Mouse (Mus musculus) kidney, postnatal 10 days (tissue): ENCODE results near the gene Rln1.
A peak's percentile ranks its signal among the peaks of the same experiment; 100 is the strongest.

ENCODE experiments used
- DNase-seq: peaks from one replicate; pipeline ENCODE4 v3.0.0; 2021; ENCODE audit warnings: mixed read lengths

Gene Rln1

DNA sequence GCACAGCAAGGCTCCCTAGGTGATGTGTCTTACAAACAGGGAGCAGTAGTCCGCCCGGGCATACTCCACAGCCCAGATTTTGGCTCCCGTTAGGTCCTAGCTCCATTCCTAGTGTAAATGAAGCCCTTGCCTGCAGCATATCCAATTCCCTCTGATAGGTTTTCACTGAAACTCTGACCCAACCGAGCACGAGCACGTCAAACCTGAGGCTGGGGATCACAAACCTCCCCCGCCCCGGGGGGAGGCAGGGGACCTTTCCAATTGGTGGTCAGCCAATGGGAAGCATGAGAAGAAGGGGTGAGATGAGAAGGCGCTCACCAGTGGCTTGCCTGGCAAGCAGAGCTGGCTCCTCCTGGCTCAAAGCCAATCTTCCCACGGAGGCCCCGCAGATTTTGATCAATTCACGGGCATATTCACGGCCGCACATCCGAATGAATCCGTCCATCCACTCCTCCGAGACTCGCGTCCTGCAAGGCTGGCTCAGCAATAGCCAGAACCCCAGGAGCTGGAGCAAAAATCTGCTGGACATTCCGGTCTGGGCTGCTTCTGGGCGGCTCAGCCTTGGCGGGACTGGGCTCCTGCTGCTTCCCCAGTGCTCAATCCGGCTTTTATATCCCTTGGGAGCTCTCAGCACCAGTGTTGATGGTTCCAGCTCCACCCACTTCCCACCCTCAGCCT lies at the start of gene Rln1:
Rln1 (minus strand) TSS at position 603 of the 678 bp plus-strand sequence.
- peak; percentile 62 for DNase-seq

DNA sequence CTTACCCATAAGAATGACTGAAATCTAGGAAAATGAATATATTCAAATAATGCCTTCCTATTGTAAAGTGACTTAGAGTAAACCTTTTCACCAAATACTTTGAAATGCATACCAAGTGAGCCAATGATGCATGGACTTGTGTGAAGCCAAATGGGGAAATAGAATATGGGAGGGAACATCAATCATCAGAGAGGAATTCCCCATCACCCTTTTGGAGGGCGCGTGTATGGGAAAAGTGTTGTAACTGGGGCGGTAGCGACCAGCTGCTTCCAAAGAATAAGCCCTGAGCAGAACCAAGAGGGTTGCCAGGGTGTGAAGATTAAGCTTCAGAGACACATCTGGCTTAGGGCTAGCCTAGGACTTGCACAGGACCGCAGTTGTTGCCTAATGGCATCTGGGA lies 48.9 kb upstream of the Rln1 start:
- no peak for DNase-seq

DNA sequence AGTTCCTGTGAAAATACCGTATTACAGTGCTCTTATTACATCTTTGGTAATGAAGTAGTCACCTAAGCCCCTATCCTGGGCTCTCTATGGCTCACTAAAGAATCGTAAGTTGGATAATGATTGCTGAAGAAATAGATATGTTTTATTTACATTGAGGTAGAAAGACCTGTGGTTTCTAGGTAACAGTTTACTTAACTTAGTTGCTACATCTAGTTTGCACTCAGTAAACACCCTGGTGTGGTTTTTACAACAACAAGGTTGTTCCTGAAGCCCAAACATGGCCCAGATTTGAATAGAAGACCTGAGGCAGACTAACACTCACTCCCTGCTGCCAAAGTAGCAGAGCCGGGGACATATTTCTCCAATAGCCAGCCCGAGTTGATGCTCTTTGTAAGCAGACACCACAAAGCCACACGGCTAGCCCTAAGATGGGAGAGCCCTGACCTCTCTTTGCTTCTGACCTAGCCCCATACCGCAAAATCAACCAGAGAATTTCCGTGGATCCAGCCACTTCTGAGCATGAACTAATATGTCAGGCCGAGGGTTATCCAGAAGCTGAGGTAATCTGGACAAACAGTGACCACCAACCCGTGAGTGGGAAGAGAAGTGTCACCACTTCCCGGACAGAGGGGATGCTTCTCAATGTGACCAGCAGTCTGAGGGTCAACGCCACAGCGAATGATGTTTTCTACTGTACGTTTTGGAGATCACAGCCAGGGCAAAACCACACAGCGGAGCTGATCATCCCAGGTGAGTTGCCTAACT lies 45.6 kb upstream of the Rln1 start:
- DNase-seq: no peak

DNA sequence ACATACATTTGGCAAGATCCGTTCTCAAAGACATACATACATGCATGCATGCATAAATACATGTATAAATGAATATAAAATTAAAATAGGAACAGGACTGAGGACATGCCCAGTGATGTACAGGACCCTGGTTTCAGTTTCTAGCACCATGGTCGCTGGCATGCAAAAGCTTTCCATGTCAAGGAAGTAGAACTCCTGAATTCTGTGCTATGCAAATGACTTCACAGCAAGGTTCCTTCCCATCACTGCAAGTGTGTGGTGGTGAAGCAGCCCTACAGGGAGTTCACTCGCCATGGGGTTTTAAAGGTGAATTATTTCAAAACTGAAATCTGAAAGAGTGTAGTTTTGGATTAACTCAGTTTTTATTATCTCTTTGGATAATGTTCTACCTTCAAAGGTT lies 41.9 kb upstream of the Rln1 start:
- no peak for DNase-seq

DNA sequence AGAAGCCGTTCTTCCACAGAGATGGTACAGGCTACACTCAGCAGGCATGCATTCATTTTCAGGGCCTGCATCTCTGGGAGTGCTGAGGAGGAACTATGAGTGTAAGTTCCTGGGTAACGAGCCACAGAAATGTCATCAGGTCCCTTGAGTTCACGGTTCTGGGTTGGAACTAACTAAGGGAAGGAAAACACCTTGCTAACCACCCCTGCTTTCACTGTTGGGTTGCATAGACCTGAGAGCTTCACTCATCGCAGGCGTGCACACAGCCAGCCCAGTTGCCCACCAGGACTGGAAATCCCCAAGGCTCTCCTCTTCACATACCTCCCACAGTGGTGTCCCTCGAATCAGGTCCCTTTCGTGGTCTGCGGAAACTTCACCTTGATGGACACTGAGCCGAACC lies 40.5 kb upstream of the Rln1 start:
- DNase-seq: no peak

DNA sequence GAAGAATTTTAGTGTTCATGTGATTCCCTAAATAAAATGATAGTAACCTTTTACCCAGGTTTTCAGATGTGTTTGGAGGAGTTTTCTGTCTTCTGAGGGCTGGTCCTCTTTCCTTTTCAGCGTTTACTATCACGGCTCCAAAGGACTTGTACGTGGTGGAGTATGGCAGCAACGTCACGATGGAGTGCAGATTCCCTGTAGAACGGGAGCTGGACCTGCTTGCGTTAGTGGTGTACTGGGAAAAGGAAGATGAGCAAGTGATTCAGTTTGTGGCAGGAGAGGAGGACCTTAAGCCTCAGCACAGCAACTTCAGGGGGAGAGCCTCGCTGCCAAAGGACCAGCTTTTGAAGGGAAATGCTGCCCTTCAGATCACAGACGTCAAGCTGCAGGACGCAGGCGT lies 39.0 kb upstream of the Rln1 start:
- no peak for DNase-seq

DNA sequence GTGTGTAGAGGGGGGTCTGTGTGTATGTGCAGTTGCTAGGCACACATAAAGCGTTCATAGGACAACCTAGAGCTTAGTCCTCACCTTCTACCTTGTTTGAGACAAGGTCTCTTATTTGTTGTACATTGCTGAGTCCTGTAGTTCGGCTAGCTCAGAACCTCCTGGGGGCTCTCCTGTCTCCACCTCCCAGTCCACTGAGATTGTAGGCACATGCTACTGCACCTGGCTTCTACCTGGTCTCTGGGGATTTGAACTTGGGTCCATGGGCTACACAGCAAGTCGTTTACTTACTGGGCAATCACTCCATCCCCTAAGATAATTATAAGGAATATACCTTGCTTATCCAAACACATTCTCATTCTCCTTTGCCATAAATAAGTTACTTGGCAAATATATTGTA lies 38.2 kb upstream of the Rln1 start:
- DNase-seq: no peak

DNA sequence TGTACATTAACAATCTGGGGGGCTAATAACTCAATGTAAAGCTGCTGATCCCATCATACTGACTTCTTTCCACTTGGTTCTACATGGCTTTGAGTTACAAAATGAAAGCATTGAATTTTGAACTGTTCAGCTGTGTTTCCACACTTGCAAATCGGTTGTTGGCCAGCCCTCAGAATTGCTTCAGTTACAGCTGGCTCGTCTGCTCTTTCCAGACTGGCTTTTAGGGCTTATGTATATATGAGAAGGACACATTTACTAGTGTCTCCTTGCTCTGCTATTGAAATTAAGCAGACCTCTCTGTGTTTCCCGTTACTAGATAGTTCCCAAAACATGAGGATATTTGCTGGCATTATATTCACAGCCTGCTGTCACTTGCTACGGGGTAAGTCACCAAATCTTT lies 37.7 kb upstream of the Rln1 start:
- DNase-seq: no peak

DNA sequence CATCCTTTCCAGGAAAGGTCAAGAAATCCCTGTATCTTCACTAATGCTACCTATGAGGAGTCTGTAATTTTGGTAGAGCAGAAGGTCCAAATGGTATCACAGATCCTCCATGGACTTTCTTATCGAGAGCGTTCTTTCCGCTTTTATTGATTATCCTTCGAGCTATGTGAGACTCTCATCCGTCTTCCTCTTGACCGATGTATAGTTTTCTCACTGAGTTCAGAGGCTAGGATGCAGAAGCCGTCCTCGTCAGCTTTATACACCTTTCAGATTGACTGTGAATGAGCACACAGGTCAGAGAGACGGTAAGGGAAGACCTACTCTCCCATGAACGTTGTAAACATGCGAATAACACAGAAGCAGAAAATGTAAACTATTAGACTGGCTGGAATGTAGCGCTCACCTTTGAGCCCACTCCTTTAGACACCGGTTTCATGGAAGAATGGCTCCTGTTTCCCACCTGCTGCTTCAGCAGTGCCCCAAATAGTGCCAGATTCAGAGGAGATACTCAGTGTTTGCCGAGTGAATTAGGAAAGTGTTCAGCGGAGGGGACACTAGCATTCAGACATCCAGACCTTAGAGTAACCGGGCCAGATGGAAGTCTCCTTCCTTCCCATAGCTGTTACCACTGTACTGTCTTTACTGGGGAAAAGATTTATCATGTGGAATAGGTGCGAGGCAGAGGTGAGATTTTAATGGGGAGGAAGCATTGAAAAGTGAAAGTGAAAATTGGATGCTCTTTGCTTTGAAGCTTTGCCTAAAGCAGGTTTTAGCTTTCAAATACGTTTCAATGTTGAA lies 37.0 kb upstream of the Rln1 start:
- DNase-seq: no peak

DNA sequence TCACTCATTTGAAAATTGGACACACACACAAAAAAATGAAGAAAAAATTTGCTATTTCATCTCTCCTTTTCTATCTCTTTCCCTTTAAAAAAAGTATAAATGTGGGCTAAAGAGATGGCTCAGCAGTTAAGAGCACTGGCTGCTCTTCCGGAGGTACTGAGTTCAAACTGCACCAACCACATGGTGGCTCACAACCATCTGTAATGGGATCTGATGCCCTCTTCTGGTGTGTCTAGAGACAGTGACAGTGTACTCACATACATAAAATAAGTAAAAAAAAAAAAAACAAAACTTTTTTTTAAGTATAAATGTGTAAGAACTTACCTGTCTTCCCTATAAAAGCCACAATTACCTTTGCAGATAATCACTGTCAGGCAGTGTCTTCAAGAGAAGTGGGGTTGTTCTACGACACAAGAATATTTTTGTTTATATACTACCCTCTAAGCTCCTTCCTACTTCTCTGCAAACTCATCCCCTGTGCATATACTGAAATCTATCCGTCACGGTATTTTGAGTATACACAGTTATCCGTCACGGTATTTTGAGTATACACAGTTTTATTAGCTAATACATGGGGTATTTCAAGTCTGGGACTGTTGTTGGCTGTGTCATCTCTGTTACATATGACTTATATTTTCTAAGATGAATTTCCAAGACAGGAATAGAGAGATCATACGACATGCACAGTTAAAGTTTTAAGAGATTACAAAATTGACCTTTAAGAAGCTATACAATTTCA lies 36.2 kb upstream of the Rln1 start:
- no peak for DNase-seq

DNA sequence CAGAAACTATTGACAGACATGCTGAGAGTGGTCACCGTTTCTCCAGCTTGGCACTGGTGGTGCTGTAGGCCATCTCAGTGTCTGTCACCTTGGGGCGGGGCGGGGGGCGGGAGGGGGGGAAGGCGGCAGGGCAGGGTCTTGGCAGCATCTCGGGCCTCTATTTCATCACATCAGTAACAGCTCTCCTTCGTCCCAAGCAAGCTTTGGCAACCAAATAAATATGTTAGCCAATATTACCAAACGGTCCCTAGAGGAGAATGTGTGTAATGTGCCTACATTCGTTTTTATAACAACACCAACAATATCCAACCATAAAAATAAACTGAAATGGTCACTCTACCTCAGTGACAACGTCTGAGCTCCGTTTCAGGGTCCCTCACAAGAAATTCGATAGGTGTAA lies 35.6 kb upstream of the Rln1 start:
- no peak for DNase-seq

DNA sequence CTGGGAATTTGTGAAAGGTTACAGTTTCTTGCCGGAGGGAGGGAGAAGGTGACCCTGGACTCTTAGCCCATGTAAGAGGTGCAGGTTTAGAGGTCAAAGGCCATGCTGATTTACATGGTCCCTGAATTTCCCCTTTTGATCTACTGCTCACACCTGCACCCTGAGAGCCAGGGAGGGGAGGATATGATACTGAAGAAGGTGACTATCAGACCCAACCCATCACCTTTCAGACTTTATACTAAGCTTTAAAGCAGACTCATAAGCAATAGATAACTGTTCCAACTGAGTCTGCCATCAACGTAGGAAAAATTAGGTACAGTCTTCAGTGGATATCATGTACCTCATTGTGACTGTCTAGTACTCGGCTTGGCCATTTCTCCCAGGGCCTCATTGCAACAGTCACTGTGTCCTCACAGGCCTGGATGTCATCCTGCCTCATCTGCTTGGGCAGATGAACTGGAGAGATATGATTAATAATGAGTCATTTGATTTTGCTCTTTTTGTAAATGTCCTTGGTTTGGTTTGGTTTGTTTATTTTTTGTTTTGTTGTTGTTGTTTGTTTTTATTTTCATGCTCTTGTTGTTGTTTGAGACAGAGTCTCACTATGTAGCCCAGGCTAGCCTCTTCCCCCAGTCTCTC lies 34.3 kb upstream of the Rln1 start:
- no peak for DNase-seq

DNA sequence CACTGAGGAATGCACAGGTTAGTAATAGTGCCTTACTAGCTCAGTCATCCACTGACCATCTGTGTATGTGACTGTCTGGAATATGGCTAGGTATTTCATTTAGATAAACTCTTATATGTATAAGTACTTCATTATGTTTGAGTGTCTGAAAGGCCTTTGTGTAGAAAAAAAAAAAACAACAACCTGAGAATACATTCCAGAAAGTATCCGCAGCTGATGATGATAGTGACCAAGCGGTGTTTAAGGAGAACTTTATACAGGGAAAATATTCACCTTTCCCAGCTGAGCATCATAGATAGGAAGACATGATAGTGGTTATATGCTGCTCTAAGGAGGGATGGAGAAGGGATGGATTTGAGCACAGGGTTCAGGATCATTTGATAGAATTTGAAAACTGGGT lies 33.6 kb upstream of the Rln1 start:
- no peak for DNase-seq

DNA sequence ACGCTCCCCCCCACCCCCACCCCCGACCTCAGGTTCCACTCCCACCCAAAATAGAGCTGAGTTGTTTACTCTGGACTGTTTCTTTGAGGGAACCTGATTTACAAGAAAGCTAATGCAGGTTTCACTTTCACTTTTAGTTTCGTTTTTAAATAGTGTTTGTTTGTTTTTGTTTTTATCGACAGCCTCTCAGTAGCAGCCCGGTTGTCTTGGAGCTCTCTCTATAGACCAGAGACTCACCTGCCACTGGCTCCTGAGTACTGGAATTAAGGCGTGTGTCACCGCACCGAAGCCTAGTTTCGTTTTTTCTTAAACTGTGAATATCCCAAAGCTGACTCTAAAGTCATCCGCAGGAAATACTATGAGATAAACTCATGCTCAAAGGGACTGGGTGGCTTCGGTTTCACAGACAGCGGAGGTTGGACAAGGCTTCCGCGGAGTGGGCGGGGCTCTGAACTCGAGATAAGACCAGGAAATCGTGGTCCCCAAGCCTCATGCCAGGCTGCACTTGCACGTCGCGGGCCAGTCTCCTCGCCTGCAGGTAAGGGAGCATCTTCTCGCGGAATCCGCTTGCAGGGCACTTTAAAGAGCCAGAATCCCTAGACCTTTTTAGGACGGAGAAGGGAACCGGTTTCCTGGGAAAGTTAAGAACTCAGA lies 32.6 kb upstream of the Rln1 start, which contains the start of the genes Plgrkt and Cd274:
Plgrkt (minus strand) TSS at position 422 of the 654 bp plus-strand sequence.
Cd274 (plus strand) TSS at position 487 of the 654 bp plus-strand sequence.
- peak; percentile 89 for DNase-seq

DNA sequence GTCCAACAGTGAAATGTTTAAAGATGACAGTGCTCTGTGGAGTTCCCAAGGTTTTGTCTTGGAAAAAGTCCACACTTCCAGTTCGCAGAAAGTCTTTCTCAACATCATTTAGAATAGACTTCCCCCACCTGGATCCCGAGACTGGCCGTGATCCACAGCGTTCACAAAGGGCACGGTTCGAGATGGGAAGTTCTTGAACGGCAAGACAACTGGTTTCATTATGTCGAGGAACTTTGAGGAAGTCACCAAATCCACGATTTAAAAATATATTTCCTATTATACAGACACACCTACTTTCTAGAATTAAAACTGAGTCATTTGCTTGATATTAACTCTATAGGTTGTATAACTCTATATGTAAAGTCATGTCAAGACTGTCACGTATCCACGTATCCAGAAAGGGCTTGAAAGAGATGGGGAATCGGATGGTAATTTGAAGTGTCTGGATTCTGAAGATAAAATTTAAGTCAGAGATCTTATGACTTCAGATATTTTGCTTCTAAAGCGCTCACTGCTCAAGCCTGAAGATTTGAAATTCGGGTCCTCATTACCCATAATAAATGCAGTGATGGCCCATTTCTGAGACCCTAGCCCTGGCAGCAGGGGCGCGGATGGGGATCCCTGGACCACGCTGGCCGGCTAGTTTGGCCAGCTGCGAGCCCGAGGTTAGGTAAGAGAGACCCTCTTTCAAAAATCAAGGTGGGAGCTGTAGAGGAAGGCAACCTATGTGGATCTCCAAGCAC lies 31.9 kb upstream of the Rln1 start:
- DNase-seq: peak; percentile 27

DNA sequence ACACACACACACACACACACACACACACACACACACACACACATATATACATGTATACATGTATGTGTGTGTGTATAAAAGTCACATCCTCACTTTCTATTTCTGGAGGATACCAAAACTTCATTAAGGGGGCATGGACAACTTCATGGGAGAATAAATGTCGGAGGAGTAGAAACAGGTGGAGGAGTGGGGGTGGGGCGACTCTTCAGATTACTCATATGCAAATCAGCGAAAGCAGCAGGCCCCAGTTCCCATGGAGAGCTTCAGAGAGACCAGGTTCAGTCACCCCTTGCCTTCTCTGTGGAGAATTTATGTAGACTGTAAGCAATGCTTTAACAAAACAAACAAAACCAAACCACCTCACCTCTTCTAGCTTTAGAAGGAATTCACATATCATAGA lies 30.6 kb upstream of the Rln1 start:
- DNase-seq: peak; percentile 22

DNA sequence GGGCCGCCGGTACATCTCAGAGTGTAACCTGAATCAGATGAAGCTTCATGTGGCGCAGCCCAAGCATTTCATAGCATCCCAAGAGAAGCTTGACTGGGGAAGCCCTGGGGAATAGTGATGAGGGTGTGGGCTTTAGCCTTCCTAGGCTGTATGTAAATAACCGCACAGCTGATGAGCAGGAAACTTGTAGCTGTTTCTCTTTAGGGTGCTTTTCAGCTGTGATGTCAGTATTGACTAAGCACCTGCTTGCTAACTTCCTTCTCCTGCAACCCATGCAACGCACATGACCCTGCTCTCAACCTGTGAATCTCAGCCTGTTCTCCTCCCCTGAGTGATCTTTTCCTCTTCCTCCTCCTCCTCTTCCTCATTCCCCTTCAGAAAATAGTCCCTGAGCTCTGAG lies 29.6 kb upstream of the Rln1 start:
- DNase-seq: no peak

DNA sequence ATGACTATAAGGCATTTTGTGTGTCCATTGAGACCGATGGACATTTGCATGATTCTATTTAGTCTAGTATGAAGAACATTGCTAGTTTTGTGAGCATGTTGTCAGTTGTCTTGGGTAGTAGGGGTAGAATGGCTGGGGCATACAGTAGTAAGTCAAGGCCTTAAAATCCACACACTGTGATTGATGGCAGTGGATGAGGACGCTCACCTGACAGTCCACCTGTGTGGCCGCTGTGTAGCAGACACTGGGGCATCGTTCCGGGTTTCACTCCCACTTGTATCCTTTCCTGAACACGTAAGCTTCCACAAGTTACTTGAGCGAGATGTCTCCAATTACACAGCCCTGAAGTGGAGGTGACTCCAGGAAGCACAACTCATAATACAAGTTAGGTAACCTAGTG lies 29.1 kb upstream of the Rln1 start:
- no peak for DNase-seq

DNA sequence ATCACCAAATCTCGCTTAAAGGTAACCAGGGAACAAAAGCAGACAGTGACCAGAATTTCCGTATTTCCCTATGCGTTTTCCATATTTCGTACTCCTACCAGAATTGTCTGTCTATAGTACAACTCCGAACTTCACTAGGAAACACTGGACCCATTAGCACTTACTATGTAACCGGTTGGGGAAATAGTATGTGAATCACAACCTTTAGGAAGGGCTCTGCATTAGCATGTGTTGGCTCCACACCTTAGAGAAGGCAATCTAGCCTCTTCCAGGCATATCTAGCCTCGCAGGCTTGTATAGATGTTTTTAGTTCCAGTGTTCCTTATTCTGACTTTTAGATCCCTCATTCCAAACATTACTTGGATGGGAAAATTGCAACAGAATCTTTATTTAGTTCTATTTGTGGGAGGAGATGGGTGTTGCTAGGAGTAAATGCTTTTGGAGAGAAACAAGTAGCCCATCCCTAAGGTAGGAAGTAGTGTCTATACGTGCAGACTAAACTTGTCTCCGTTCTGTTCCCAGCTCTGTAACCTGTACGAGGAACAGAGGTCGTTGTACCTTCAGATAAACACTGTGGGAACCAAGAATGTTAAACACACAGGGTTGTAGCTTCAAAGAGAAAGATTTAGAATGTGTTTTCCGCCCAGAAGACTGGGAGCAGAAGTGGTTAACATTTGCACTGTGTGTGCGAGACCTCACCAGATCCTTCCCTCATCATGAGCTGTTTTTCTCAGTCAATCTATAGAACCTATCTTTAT lies 27.9 kb upstream of the Rln1 start:
- no peak for DNase-seq

DNA sequence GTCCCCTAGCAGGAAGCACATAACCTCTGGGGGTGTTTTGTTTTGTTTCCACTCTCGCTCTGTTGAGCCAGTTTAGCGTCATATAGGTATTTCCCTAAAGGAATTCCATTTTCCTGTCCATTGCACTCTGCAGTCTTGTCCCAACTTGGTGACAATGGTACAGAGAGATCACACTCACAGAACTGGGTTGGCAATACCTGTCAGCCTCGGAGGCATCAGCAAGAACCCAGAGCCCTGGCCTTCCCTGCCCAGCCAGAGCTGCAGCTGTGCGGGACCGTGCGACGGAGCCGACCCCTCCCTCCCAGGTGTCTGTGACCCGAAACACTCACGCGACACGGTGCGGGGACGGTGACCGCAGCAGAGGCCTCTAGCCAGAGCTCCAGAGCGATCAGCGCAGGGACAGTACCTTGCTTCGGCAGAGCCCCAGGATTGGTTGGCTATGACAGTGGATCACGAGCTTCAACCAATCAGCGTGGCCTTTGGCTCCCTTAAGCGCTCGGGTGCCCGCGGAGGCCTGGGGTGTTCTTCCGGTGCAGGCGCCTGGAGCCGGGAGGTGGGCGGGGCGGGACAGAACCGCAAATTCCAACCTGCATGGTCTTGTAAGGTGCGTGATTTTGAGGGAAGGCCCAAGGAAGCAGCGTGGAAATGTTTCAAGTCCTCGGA lies 27.1 kb upstream of the Rln1 start:
- DNase-seq: peak; percentile 93
